Mouse (Mus musculus) myocyte (in vitro differentiated cells): ENCODE measurements around the gene Gm10382.

Experiments
- E2F4 ChIP-seq: IDR thresholded peaks from one replicate; pipeline ENCODE4 v1.6.1; 2011; ENCODE audit warnings: mild to moderate bottlenecking, control low read depth, moderate library complexity; ENCODE audit not compliant: insufficient read depth
- MAX ChIP-seq: IDR thresholded peaks from one replicate; pipeline ENCODE4 v1.6.1; 2011; ENCODE audit warnings: low read depth, mild to moderate bottlenecking, control low read depth
- MYOD1 ChIP-seq, 3 experiments: IDR thresholded peaks; one replicate each; pipeline ENCODE4 v1.6.1; 2011; ENCODE audit warnings: control low read depth in 2 of 3, low read depth in 2 of 3, mild to moderate bottlenecking in 2 of 3, moderate library complexity in 1 of 3; ENCODE audit not compliant: insufficient read length in 2 of 3, control insufficient read depth in 1 of 3
- MYOG ChIP-seq, 3 experiments: IDR thresholded peaks; one replicate each; pipeline ENCODE4 v1.6.1; 2011; ENCODE audit warnings: control low read depth in 2 of 3, low read depth in 2 of 3, mild to moderate bottlenecking in 2 of 3; ENCODE audit not compliant: insufficient read length in 2 of 3, control insufficient read depth in 1 of 3, insufficient read depth in 1 of 3
- POLR2A ChIP-seq: IDR thresholded peaks from one replicate; pipeline ENCODE4 v1.6.1; 2011; ENCODE audit warnings: low read depth, mild to moderate bottlenecking, control low read depth, moderate library complexity; ENCODE audit not compliant: insufficient read length
- POLR2AphosphoS2 ChIP-seq: IDR thresholded peaks from one replicate; pipeline ENCODE4 v1.6.1; 2011; ENCODE audit warnings: low read depth, control low read depth; ENCODE audit not compliant: insufficient read length
- REST ChIP-seq: IDR thresholded peaks from one replicate; pipeline ENCODE4 v1.6.1; 2011; ENCODE audit warnings: mild to moderate bottlenecking, control low read depth, moderate library complexity; ENCODE audit not compliant: insufficient read depth, insufficient read length
- SRF ChIP-seq: IDR thresholded peaks from one replicate; pipeline ENCODE4 v1.6.1; 2011; ENCODE audit warnings: low read depth; ENCODE audit not compliant: control insufficient read depth, insufficient read length
- TCF12 ChIP-seq: IDR thresholded peaks from one replicate; pipeline ENCODE4 v1.6.1; 2011; ENCODE audit warnings: mild to moderate bottlenecking, control low read depth; ENCODE audit not compliant: poor library complexity, insufficient read depth, severe bottlenecking
- TCF3 ChIP-seq: IDR thresholded peaks from one replicate; pipeline ENCODE4 v1.6.1; 2011; ENCODE audit warnings: low read depth, control low read depth; ENCODE audit not compliant: insufficient read length
- USF1 ChIP-seq: IDR thresholded peaks from one replicate; pipeline ENCODE4 v1.6.1; 2011; ENCODE audit warnings: low read depth, mild to moderate bottlenecking, control low read depth, moderate library complexity

DNA sequence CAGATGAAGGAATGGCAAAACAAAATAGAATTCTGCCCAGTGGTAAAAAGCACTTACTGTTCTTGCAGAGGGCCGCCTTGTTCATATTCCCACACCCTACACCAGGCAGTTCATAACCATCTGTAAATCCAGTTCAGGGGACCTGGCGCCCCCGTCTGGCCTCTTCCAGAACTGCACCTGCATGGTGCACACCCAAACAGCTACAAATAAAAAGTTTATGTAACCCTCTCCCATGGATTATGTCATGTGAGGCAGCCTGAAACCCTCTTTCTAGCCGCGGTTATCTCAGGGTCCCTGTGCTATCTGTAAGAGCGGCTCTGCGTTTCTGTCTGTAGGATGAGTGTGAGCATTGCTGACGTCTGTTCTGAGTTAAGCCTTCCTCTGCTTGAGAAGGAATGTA, 40.6 kb upstream of the Gm10382 start:
- TF ChIP-seq POLR2A (no peak), E2F4 (no peak), SRF (no peak), MYOD1 (IDR thresholded peaks at IDR 0.05; ENCODE audit: control insufficient read depth in 1 of 3, insufficient read length in 2 of 3, low read depth in 2 of 3) (no peak), TCF12 (no peak), USF1 (no peak), TCF3 (no peak), POLR2AphosphoS2 (no peak), MYOG (IDR thresholded peaks at IDR 0.05; ENCODE audit: control insufficient read depth in 1 of 3, insufficient read depth in 1 of 3, insufficient read length in 2 of 3, low read depth in 2 of 3) (no peak), MAX (no peak), REST (no peak)
